Mouse (Mus musculus): Measurements from ENCODE around the gene Ndc80.
"Not testable (repeated sequence)": the region's sequence is repeated elsewhere in the genome, so short reads cannot be mapped to it uniquely, and the experiment has no call there.

The Ndc80 gene

GRCm38 (mm10) chr17:71526711-71527564 is at the start of gene Ndc80:
Gene Ndc80, minus strand, starts transcription at chr17:71526857.
- DNase-seq (ENCODE audit: low read depth), result peak; percentile 98

- DNase-seq (ENCODE audit: low read depth), result peak; percentile 79
These were observed 35.0 kb upstream of the Ndc80 start for GRCm38 (mm10) chr17:71561631-71562030.

- peak; percentile 25 for DNase-seq (ENCODE audit: low read depth)
These were observed 26.2 kb upstream of the Ndc80 start for GRCm38 (mm10) chr17:71552901-71553300.

GRCm38 (mm10) chr17:71551757-71552451 is 25.2 kb upstream of the Ndc80 start, which contains the start of gene Spdya:
Gene Spdya, plus strand, starts transcription at chr17:71552061.
- peak; percentile 89 for DNase-seq (ENCODE audit: low read depth)

GRCm38 (mm10) chr17:71551350-71551749 is 24.7 kb upstream of the Ndc80 start:
- DNase-seq (ENCODE audit: low read depth), result no peak

GRCm38 (mm10) chr17:71548586-71548985 is 21.9 kb upstream of the Ndc80 start:
- DNase-seq (ENCODE audit: low read depth), result peak; percentile 75

GRCm38 (mm10) chr17:71537164-71537563 is 10.5 kb upstream of the Ndc80 start:
- DNase-seq (ENCODE audit: low read depth), result no peak

GRCm38 (mm10) chr17:71535595-71535994 is 8.9 kb upstream of the Ndc80 start:
- DNase-seq (ENCODE audit: low read depth), result not testable (repeated sequence)

GRCm38 (mm10) chr17:71528042-71528441 is 1.4 kb upstream of the Ndc80 start:
- DNase-seq (ENCODE audit: low read depth), result no peak

- no peak for DNase-seq (ENCODE audit: low read depth)
These were observed 352 bp downstream of the Ndc80 start for GRCm38 (mm10) chr17:71526302-71526708.

GRCm38 (mm10) chr17:71510297-71510696 is 16.4 kb downstream of the Ndc80 start:
- DNase-seq (ENCODE audit: low read depth), result no peak

GRCm38 (mm10) chr17:71506832-71507231 is 19.8 kb downstream of the Ndc80 start:
- no peak for DNase-seq (ENCODE audit: low read depth)

GRCm38 (mm10) chr17:71495784-71496183 is 30.9 kb downstream of the Ndc80 start:
- no peak for DNase-seq (ENCODE audit: low read depth)

- DNase-seq (ENCODE audit: low read depth), result no peak
These were observed 35.3 kb downstream of the Ndc80 start for GRCm38 (mm10) chr17:71491332-71491686.

GRCm38 (mm10) chr17:71490666-71491331 is 35.9 kb downstream of the Ndc80 start:
- DNase-seq (ENCODE audit: low read depth), result no peak

GRCm38 (mm10) chr17:71489703-71490461 is 36.8 kb downstream of the Ndc80 start:
- DNase-seq (ENCODE audit: low read depth), result no peak

- no peak for DNase-seq (ENCODE audit: low read depth)
These were observed 40.3 kb downstream of the Ndc80 start for GRCm38 (mm10) chr17:71486231-71486851.

- DNase-seq (ENCODE audit: low read depth), result no peak
These were observed 40.8 kb downstream of the Ndc80 start for GRCm38 (mm10) chr17:71485791-71486230.

- DNase-seq (ENCODE audit: low read depth), result no peak
These were observed 41.9 kb downstream of the Ndc80 start for GRCm38 (mm10) chr17:71484711-71485110.

GRCm38 (mm10) chr17:71483418-71484060 is 43.1 kb downstream of the Ndc80 start:
- peak; percentile 30 for DNase-seq (ENCODE audit: low read depth)

GRCm38 (mm10) chr17:71479381-71479901 is 47.2 kb downstream of the Ndc80 start:
- no peak for DNase-seq (ENCODE audit: low read depth)
